Mouse (Mus musculus) intestine, embryonic 15.5 days (tissue): Measurements from ENCODE around the gene Zfp648. TPM values are rescaled to one million over a fixed set of nuclear protein-coding genes. Genes with fewer than 3 reads are reported as not detected.

Source experiments
- ATAC-seq: fragments of 200-750 bp; cut with Nextera tagmentation; 2 replicates; pipeline ENCODE4 v1.8.0; 2017; ENCODE audit warnings: moderate TSS enrichment, moderate library complexity
- H3K27ac ChIP-seq: fragments of 300-500 bp; sonication (generic); 2 replicates; pipeline ENCODE4 v1.5.1; 2015; ENCODE audit warnings: mild to moderate bottlenecking, inconsistent platforms
- H3K27me3 ChIP-seq: fragments of 300-500 bp; sonication (generic); replicated peaks from 2 replicates; pipeline ENCODE4 v1.6.1; 2015; ENCODE audit warnings: inconsistent platforms
- H3K36me3 ChIP-seq: fragments of 300-500 bp; sonication (generic); 2 replicates; pipeline ENCODE4 v1.6.1; 2015; ENCODE audit warnings: inconsistent platforms
- H3K4me1 ChIP-seq: fragments of 300-500 bp; sonication (generic); replicated peaks from 2 replicates; pipeline ENCODE4 v1.6.1; 2015; ENCODE audit warnings: inconsistent platforms
- H3K4me2 ChIP-seq: fragments of 300-500 bp; sonication (generic); replicated peaks from 2 replicates; pipeline ENCODE4 v1.6.1; 2015; ENCODE audit warnings: mild to moderate bottlenecking, inconsistent platforms
- H3K4me3 ChIP-seq: fragments of 300-500 bp; sonication (generic); replicated peaks from 2 replicates; pipeline ENCODE4 v1.5.1; 2015; ENCODE audit warnings: inconsistent platforms
- H3K9ac ChIP-seq: fragments of 300-500 bp; sonication (generic); 2 replicates; pipeline ENCODE4 v1.6.1; 2015; ENCODE audit warnings: inconsistent platforms
- H3K9me3 ChIP-seq: fragments of 300-500 bp; sonication (generic); 2 replicates; pipeline ENCODE4 v1.6.1; 2016; ENCODE audit warnings: inconsistent platforms
- WGBS: fragments of 180-500 bp; shearing (Covaris S2); methylation state at CpG from one replicate; pipeline ENCODE4 v1.1.7; 2015; 5-methylcytosine and 5-hydroxymethylcytosine counted together
- polyA plus RNA-seq: library from polyadenylated mRNA; unstranded; fragments of >200 nt; fragmentation: Nextera tagmentation; extraction: Ambion mirVana; gene quantifications from 2 replicates; pipeline ENCODE4 v1.2.1, GENCODE M21; 2015

Gene Zfp648
- polyA plus RNA-seq = not detected in 2 replicates

- Histone ChIP-seq H3K27ac (no peak within 1 kb of the TSS), H3K27me3 (peaks cover 34% of the 10 kb centered on the region), H3K4me1 (0 out of 2 replicates have a peak, but pooled peaks cover 10% of the 10 kb centered on the region), H3K4me3 (no peak within 1 kb of the TSS), H3K4me2 (no peak within 1 kb of the TSS), H3K9ac (no peak within 1 kb of the TSS), H3K36me3 (no peaks in the 10 kb centered on the region), H3K9me3 (no peaks in the 10 kb centered on the region)
- no peak for ATAC-seq
- WGBS = 42% methylated on average over 14 of the region's 14 CpGs
Measured at GRCm38 (mm10) chr1:154200955-154201722, at the start of gene Zfp648. Gene Zfp648 (plus strand): TSS chr1:154201187.

- Histone ChIP-seq H3K4me1 (peaks cover 19% of the 10 kb centered on the region), H3K9ac (no peak overlapping the region), H3K27ac (no peak overlapping the region), H3K9me3 (no peaks in the 10 kb centered on the region), H3K36me3 (no peaks in the 10 kb centered on the region), H3K4me2 (no peak overlapping the region), H3K27me3 (no peaks in the 10 kb centered on the region), H3K4me3 (no peak overlapping the region)
- ATAC-seq = no peak
- 82% methylated on average over 1 of the region's 1 CpGs for WGBS
Measured at GRCm38 (mm10) chr1:154152539-154152938, 48.4 kb upstream of the Zfp648 start.

- no peak for ATAC-seq
- WGBS = 84% methylated on average over 7 of the region's 7 CpGs
- H3K27me3 ChIP-seq = no peaks in the 10 kb centered on the region
Measured at GRCm38 (mm10) chr1:154153800-154154199, 47.2 kb upstream of the Zfp648 start.

GRCm38 (mm10) chr1:154156177-154157062, 44.6 kb upstream of the Zfp648 start:
- no peak overlapping the region for H3K27ac ChIP-seq
- ATAC-seq = no peak
- WGBS = 60% methylated on average over 14 of the region's 14 CpGs

More at GRCm38 (mm10) chr1:154153800-154154199, 47.2 kb upstream of the Zfp648 start:
- Histone ChIP-seq H3K4me2 (no peak overlapping the region), H3K9ac (no peak overlapping the region), H3K36me3 (no peaks in the 10 kb centered on the region), H3K9me3 (no peaks in the 10 kb centered on the region), H3K4me3 (no peak overlapping the region), H3K4me1 (peaks cover 17% of the 10 kb centered on the region), H3K27ac (no peak overlapping the region)

GRCm38 (mm10) chr1:154157131-154157530, 43.9 kb upstream of the Zfp648 start:
- no peaks in the 10 kb centered on the region for H3K9me3 ChIP-seq

More at GRCm38 (mm10) chr1:154156177-154157062, 44.6 kb upstream of the Zfp648 start:
- Histone ChIP-seq H3K36me3 (no peaks in the 10 kb centered on the region), H3K4me2 (no peak overlapping the region), H3K4me1 (no peaks in the 10 kb centered on the region), H3K9me3 (no peaks in the 10 kb centered on the region), H3K9ac (no peak overlapping the region), H3K4me3 (no peak overlapping the region), H3K27me3 (no peaks in the 10 kb centered on the region)

GRCm38 (mm10) chr1:154167696-154168095, 33.3 kb upstream of the Zfp648 start:
- Histone ChIP-seq H3K4me1 (no peaks in the 10 kb centered on the region), H3K36me3 (no peaks in the 10 kb centered on the region), H3K27me3 (no peaks in the 10 kb centered on the region), H3K9ac (no peak overlapping the region), H3K4me2 (no peak overlapping the region), H3K27ac (no peak overlapping the region), H3K4me3 (no peak overlapping the region), H3K9me3 (no peaks in the 10 kb centered on the region)
- 86% methylated on average over 6 of the region's 6 CpGs for WGBS
- ATAC-seq = no peak

More at GRCm38 (mm10) chr1:154157131-154157530, 43.9 kb upstream of the Zfp648 start:
- Histone ChIP-seq H3K36me3 (no peaks in the 10 kb centered on the region), H3K27me3 (no peaks in the 10 kb centered on the region), H3K4me2 (no peak overlapping the region), H3K9ac (no peak overlapping the region), H3K4me1 (no peaks in the 10 kb centered on the region), H3K4me3 (no peak overlapping the region), H3K27ac (no peak overlapping the region)
- ATAC-seq = no peak
- WGBS = 56% methylated on average over 4 of the region's 4 CpGs

- H3K9me3 ChIP-seq = no peaks in the 10 kb centered on the region
- WGBS = 77% methylated on average over 6 of the region's 6 CpGs
- ATAC-seq = no peak
- H3K9ac ChIP-seq = no peak overlapping the region
- no peaks in the 10 kb centered on the region for H3K36me3 ChIP-seq
- H3K4me3 ChIP-seq = no peak overlapping the region
- no peak overlapping the region for H3K4me2 ChIP-seq
- 0 out of 2 replicates have a peak, but pooled peaks cover 2% of the 10 kb centered on the region for H3K4me1 ChIP-seq
- H3K27me3 ChIP-seq = no peaks in the 10 kb centered on the region
- no peak overlapping the region for H3K27ac ChIP-seq
Measured at GRCm38 (mm10) chr1:154175334-154175733, 25.7 kb upstream of the Zfp648 start.

GRCm38 (mm10) chr1:154177781-154178180, 23.2 kb upstream of the Zfp648 start:
- H3K27me3 ChIP-seq = no peaks in the 10 kb centered on the region
- 0 out of 2 replicates have a peak, but pooled peaks cover 2% of the 10 kb centered on the region for H3K4me1 ChIP-seq
- 88% methylated on average over 4 of the region's 4 CpGs for WGBS
- no peak for ATAC-seq
- no peak overlapping the region for H3K9ac ChIP-seq
- no peaks in the 10 kb centered on the region for H3K36me3 ChIP-seq
- H3K4me3 ChIP-seq = no peak overlapping the region
- no peaks in the 10 kb centered on the region for H3K9me3 ChIP-seq
- no peak overlapping the region for H3K27ac ChIP-seq
- no peak overlapping the region for H3K4me2 ChIP-seq

- ATAC-seq = no peak
- Histone ChIP-seq H3K27me3 (no peaks in the 10 kb centered on the region), H3K36me3 (no peaks in the 10 kb centered on the region), H3K4me3 (no peak overlapping the region), H3K4me1 (0 out of 2 replicates have a peak, but pooled peaks cover 2% of the 10 kb centered on the region), H3K27ac (no peak overlapping the region), H3K9me3 (no peaks in the 10 kb centered on the region), H3K4me2 (no peak overlapping the region), H3K9ac (no peak overlapping the region)
- WGBS = 86% methylated on average over 8 of the region's 8 CpGs
Measured at GRCm38 (mm10) chr1:154178541-154179155, 22.3 kb upstream of the Zfp648 start.

- no peak overlapping the region for H3K9ac ChIP-seq
- H3K4me1 ChIP-seq = no peaks in the 10 kb centered on the region
- no peaks in the 10 kb centered on the region for H3K27me3 ChIP-seq
- H3K9me3 ChIP-seq = no peaks in the 10 kb centered on the region
- peak; percentile 82 for ATAC-seq
- H3K4me3 ChIP-seq = no peak overlapping the region
- WGBS = 35% methylated on average over 2 of the region's 2 CpGs
- no peak overlapping the region for H3K27ac ChIP-seq
- H3K36me3 ChIP-seq = no peaks in the 10 kb centered on the region
- no peak overlapping the region for H3K4me2 ChIP-seq
Measured at GRCm38 (mm10) chr1:154180952-154181351, 20.0 kb upstream of the Zfp648 start.

- no peaks in the 10 kb centered on the region for H3K4me1 ChIP-seq
- no peaks in the 10 kb centered on the region for H3K36me3 ChIP-seq
- no peaks in the 10 kb centered on the region for H3K9me3 ChIP-seq
- ATAC-seq = 0 out of 2 replicates have a peak, but pooled peaks have one; percentile 31
- no peak overlapping the region for H3K27ac ChIP-seq
- no peak overlapping the region for H3K4me3 ChIP-seq
- H3K27me3 ChIP-seq = no peaks in the 10 kb centered on the region
- H3K4me2 ChIP-seq = no peak overlapping the region
- 74% methylated on average over 6 of the region's 6 CpGs for WGBS
- H3K9ac ChIP-seq = no peak overlapping the region
Measured at GRCm38 (mm10) chr1:154182396-154183076, 18.5 kb upstream of the Zfp648 start.
